Mouse (Mus musculus) left cerebral cortex, postnatal 4 days (tissue): ENCODE data around the gene Nupl2. TPM values are rescaled to one million over a fixed set of nuclear protein-coding genes. Genes with fewer than 3 reads are reported as not detected.

ENCODE experiments used
- DNase-seq: peaks from one replicate; pipeline ENCODE4 v3.0.0-alpha.2; 2022
- intact Hi-C: fragments of 180-260 bp; cut with DNase I; formaldehyde crosslinking; loops from one replicate; pipeline ENCODE4 v1.15.1; 2025
- total RNA-seq, 2 experiments: library from RNA; stranded (reverse); gene quantifications; 2 replicates each; pipeline ENCODE4 v1.2.3; 2021

Gene Nupl2
- total RNA-seq, 2 experiments from 2014 or later = 9.7 to 11.3 TPM

- no peak for DNase-seq
Observed at GRCm38 (mm10) chr5:24207965-24208364, 43.2 kb downstream of the Nupl2 start.

GRCm38 (mm10) chr5:24208505-24208904, 43.7 kb downstream of the Nupl2 start:
- intact Hi-C loops = no loop called here
- no peak for DNase-seq

More at GRCm38 (mm10) chr5:24207965-24208364, 43.2 kb downstream of the Nupl2 start:
- intact Hi-C loops = no loop called here

- DNase-seq = no peak
- intact Hi-C loops = no loop called here
Observed at GRCm38 (mm10) chr5:24213861-24214546, 49.2 kb downstream of the Nupl2 start.

- no peak for DNase-seq
- intact Hi-C loops = no loop called here
Observed at GRCm38 (mm10) chr5:24214547-24214878, 49.8 kb downstream of the Nupl2 start.

GRCm38 (mm10) chr5:24214900-24215299, 50.1 kb downstream of the Nupl2 start:
- no peak for DNase-seq
- intact Hi-C loops = no loop called here

Other genes with a start within 250 kb of the Nupl2 start
- gene Fam126a, start 134.3 kb upstream of the Nupl2 start, total RNA-seq = 10 to 100 TPM; 62.8 to 73.1 TPM
- gene Klhl7, start 64.4 kb upstream of the Nupl2 start, total RNA-seq = 100 to 1,000 TPM; 167 to 174 TPM
- gene Kcnh2, start 186.6 kb downstream of the Nupl2 start, total RNA-seq = 10 to 100 TPM; 16.4 to 21.2 TPM
- 10 to 100 TPM; 10.0 to 10.2 TPM for gene Nos3, start 199.8 kb downstream of the Nupl2 start, total RNA-seq
- gene Atg9b, start 227.2 kb downstream of the Nupl2 start, total RNA-seq = 1 to 10 TPM; 6.4 to 8.1 TPM
- gene Abcb8, start 228.7 kb downstream of the Nupl2 start, total RNA-seq = 10 to 100 TPM; 44.5 to 53.6 TPM
- gene Asic3, start 248.4 kb downstream of the Nupl2 start, total RNA-seq = not detected